Mouse (Mus musculus): ENCODE results near the gene Anapc5.

Gene Anapc5

GRCm38 (mm10) chr5:122820777-122821523 is at the start of gene Anapc5:
Gene Anapc5, minus strand, starts transcription at chr5:122821339.
- in situ Hi-C loops (cut with MboI; ENCODE audit: low sequenced_read_pairs) = no loop called here

GRCm38 (mm10) chr5:122863053-122863452 is 41.9 kb upstream of the Anapc5 start:
- in situ Hi-C loops (cut with MboI; ENCODE audit: low sequenced_read_pairs) = no loop called here

DNA sequence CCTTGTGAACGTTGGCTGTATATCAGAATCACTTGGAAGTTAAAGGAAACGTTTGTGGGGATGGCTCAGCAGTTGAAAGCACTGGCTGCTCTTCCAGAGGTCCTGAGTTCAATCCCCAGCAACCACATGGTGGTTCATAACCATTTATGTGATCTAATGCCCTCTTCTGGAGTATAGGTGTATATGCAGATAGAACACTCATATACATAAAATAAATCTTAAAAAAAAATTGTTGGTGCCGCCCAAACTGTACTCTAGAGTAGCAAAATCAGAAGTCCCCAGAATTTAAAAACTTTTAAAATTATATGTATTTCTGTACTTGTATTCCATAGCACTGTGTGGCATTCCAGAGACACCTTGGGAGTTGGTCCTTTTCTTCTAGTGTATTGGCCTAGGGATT is 34.7 kb upstream of the Anapc5 start:
- in situ Hi-C loops (cut with MboI; ENCODE audit: low sequenced_read_pairs) = no loop called here

GRCm38 (mm10) chr5:122852611-122853010 is 31.5 kb upstream of the Anapc5 start:
- in situ Hi-C loops (cut with MboI; ENCODE audit: low sequenced_read_pairs) = no loop called here

GRCm38 (mm10) chr5:122850319-122851002 is 29.3 kb upstream of the Anapc5 start:
- in situ Hi-C loops (cut with MboI; ENCODE audit: low sequenced_read_pairs) = no loop called here

DNA sequence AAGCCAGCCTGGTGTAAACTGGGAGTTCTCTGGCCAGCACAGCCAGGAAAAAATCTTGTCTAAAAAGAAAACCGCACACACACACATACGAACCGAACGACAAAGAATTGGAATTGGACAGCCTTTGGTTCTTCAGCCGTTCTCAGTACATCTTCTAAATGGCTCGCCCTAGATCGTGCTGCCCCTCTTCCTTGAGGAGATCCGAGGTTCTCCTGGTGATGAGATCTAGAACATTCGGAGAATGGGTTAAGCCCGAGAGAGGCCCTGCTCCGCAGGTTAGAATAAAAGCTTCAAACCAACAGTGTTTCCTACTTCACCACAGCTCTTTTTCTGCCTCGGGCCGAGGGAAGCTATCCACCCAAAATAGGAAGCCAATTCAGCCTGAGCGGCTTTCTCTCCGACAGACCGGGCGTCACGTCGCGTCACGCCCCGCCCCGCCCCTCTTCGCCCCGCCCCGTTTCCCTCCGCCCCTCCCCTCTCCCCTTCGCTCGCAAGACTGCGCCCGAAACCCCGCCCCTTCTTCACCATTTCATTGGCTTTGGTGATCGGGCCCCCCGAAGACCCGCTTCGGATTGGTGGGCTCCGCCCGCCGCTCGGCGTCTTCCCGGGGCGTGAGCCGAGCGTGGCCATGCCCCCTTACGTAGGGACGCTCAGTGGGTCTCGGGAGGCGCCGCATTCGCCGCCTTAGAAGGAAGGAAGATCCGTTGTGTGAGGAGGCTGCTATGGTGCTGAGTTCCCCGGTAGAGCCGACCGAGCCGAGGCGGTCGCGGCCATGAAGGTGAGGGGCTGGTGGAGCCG is 28.6 kb upstream of the Anapc5 start, which contains the start of gene Rnf34:
Rnf34 (plus strand) TSS at position 528 of the 798 bp plus-strand sequence.
- in situ Hi-C loops (cut with MboI; ENCODE audit: low sequenced_read_pairs) = no loop called here

DNA sequence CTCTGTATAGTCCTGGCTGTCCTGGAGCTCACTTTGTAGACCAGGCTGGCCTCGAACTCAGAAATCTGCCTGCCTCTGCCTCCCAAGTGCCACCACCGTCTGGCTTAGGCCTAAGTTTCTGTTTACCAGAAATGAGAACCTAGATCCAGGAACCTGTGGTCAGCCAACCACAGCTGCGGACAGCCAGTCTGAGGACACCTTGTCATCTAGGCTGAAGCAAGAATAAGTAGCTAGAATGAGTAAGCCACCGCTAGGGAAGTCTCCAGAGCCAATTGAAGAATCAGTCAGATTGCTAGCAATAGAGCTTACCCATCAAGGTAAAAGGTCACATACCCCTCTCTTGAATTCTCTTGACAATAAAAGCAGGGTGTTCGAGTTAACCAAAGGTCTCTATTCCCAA is 22.7 kb upstream of the Anapc5 start:
- in situ Hi-C loops (cut with MboI; ENCODE audit: low sequenced_read_pairs) = no loop called here

- in situ Hi-C loops (cut with MboI; ENCODE audit: low sequenced_read_pairs) = no loop called here
These were observed 20.0 kb upstream of the Anapc5 start for GRCm38 (mm10) chr5:122841126-122841525.

DNA sequence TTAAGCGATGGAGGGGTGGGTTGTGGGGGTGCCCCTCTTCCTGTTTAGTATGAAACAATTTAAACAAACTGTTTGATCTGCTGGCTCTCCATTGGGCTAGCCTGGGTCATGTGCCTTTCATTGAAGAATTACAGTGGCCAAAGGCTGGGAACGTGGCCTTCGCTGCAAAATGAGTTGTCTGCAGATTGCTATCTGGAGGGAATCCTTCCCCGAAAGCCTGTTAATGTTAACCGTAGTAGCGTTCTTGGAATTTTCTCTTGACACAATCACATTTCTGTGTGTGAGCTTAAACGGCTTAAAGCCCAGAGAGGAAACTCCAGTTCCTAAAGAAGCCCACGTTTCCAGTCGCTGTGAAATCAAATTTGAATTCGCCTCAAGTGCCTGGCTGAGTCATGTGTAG is 11.9 kb upstream of the Anapc5 start:
- in situ Hi-C loops (cut with MboI; ENCODE audit: low sequenced_read_pairs) = no loop called here

DNA sequence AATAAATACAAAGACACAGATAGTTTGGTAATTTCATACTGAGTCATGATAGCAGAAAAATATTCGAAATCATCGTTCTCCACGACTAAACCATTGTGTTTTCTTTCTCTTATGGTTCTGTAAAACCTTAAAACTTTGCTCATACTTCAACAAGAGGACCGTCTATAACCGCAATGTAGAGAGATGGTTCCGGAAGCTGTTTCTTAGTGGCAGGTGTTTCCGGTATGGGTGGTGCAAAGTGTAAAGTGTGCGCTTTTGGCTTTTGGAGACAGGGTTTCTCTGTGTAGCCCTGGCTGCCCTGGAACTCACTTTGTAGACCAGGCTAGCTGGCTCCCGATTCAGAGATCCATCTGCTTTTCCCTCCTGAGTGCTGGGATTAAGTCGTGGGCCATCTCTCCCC is 11.4 kb upstream of the Anapc5 start:
- in situ Hi-C loops (cut with MboI; ENCODE audit: low sequenced_read_pairs) = no loop called here

DNA sequence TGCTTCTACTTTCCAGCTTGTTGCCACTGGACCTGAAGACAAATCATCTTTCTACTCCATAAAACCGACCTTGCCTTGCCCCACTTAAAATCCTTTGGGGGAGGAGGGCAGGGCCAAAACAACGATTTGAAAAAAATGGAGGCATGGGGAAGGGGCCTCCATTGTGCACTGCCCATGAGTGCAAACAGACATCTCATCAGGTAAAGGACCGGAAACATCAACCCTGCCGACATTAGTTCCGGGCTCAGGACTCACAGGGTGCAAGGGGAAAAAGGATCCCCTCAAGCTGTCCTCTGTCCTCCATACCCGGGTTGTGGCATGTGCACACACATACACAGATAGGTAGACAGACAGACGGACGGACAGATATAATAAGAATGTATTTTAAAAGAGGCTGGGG is 4.0 kb upstream of the Anapc5 start:
- in situ Hi-C loops (cut with MboI; ENCODE audit: low sequenced_read_pairs) = no loop called here

DNA sequence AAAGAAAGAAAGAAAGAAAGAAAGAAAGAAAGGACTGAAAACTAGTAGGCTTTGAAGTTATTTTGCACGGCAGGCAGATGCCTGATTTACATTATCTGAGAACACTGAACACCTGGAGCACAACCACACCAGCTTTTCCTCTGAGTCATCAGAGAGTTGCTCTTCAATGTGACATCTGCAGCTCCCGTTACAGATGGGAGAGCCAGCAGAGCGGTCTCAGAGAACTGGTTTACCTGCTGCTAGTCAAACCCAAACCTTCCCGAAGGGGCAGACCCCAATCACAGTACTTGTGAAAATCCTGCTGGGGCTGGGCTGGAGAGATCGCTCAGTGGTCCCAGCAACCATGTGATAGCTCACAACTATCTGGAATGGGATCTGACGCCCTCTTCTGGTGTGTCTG is 3.3 kb upstream of the Anapc5 start:
- in situ Hi-C loops (cut with MboI; ENCODE audit: low sequenced_read_pairs) = no loop called here

DNA sequence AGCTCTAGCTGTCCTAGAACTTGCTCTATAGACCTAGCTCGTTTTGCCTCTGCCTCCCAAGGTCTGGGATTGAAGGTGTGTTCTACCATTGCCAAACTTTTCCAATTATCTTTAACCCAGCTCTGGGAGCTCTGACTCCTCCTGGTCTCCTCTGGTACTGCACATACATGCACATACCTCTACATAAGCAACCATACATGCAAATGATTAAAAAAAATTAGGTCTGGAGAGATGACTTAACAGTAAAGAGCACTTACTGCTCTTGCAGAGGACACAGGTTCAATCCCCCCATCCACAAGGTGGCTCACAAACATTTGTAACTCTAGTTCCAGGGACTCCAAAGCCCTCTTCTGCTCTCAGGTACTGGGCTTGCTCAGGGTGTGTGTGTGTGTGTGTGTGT is 2.8 kb upstream of the Anapc5 start:
- in situ Hi-C loops (cut with MboI; ENCODE audit: low sequenced_read_pairs) = no loop called here

GRCm38 (mm10) chr5:122822441-122822840 is 1.3 kb upstream of the Anapc5 start:
- in situ Hi-C loops (cut with MboI; ENCODE audit: low sequenced_read_pairs) = no loop called here

- in situ Hi-C loops (cut with MboI; ENCODE audit: low sequenced_read_pairs) = no loop called here
These were observed 366 bp upstream of the Anapc5 start for GRCm38 (mm10) chr5:122821524-122821885.

- in situ Hi-C loops (cut with MboI; ENCODE audit: low sequenced_read_pairs) = no loop called here
These were observed 8.4 kb downstream of the Anapc5 start for GRCm38 (mm10) chr5:122812699-122813098.

DNA sequence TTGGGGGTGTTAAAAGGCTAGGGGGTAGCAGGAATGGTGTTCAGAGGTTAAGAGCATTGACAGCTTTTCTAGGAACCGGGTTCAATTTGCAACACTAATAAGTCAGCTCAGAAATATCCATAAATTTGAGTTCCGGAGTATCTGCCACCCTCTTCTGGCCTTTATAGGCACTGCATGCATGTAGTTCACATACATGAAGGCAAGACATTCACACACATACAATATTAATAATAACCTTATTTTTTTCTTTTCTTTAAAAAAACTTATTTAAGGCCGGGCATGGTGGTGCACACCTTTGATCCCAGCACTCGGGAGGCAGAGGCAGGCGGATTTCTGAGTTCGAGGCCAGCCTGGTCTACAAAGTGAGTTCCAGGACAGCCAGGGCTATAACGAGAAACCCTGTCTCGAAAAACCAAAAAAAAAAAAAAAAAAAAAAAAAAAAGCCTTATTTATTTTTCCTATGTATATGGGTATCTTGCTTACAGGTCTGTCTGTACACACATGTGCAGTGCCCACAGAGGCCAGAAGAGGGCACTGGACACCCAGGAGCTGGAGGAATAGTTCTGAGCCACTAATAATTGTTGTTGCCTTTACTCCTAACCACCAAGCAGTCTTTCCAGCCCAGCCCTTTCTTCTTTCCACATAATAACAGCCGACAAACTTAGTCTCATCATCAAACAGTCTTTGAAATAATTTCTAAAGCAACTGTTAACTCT is 9.6 kb downstream of the Anapc5 start:
- in situ Hi-C loops (cut with MboI; ENCODE audit: low sequenced_read_pairs) = no loop called here

- in situ Hi-C loops (cut with MboI; ENCODE audit: low sequenced_read_pairs) = no loop called here
These were observed 15.6 kb downstream of the Anapc5 start for GRCm38 (mm10) chr5:122805503-122805902.

DNA sequence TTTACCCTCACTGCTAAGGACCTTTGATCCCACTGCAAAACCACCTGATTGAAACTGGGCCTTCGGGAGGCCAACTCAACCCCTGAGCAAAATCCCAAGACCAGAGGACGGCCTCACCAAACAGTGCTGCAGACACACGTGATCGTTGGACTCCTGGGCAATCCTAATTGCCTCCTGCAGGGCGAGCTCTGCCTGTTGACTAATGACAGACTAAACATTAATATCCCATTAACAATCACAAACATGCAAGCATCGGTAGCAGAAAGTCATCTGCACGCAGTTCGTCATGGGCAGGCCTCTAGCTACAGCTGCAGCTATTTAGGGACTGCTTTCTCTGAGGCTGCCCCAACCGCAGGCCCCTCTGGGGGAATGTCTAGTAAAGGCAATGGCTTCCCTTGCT is 18.4 kb downstream of the Anapc5 start:
- in situ Hi-C loops (cut with MboI; ENCODE audit: low sequenced_read_pairs) = no loop called here

DNA sequence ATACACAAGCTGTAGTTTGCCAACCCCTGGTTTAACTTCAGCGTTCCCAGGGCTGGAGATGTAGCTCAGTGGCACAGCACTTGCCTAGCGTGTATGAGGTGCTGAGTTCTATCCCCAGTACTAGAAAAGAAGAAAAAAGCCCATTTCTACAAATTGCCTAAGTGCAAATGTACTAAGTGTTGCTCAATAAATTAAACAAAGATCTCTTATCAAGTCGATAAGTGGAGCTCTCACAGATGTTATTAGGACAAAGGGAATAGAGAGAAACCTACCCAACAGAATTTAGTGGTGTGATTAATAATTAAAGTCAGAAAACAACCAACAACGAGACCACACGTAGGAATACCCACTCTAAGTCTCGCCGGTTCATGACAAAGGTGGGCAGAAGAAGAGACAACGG is 19.5 kb downstream of the Anapc5 start:
- in situ Hi-C loops (cut with MboI; ENCODE audit: low sequenced_read_pairs) = no loop called here

- in situ Hi-C loops (cut with MboI; ENCODE audit: low sequenced_read_pairs) = no loop called here
These were observed 20.7 kb downstream of the Anapc5 start for GRCm38 (mm10) chr5:122800345-122801010.

All from CH12F3 (cell line).